Mouse (Mus musculus) heart, adult 2 months (tissue): ENCODE data around the gene Ttc38. TPM values are rescaled to one million over a fixed set of nuclear protein-coding genes. Genes with fewer than 3 reads are reported as not detected.

Experiments
- DNase-seq, 2 experiments: peaks; one replicate each; pipeline ENCODE4 v3.0.0; 2021
- H3K27ac ChIP-seq: fragments of 200-600 bp; 2 replicates; pipeline ENCODE4 v1.8.1; 2022
- H3K27me3 ChIP-seq: fragments of 200-500 bp; 2 replicates; pipeline ENCODE4 v1.6.1; 2012; ENCODE audit warnings: mild to moderate bottlenecking, low read length, inconsistent platforms, mixed read lengths; ENCODE audit not compliant: control insufficient read depth, insufficient read depth
- H3K36me3 ChIP-seq: fragments of 200-500 bp; 2 replicates; pipeline ENCODE4 v1.6.1; 2012; ENCODE audit warnings: low read length, inconsistent platforms; ENCODE audit not compliant: control insufficient read depth, insufficient read depth
- H3K4me1 ChIP-seq: fragments of 200-500 bp; 2 replicates; pipeline ENCODE4 v1.6.1; 2011; ENCODE audit warnings: low read length; ENCODE audit not compliant: control insufficient read depth, insufficient read depth
- H3K4me3 ChIP-seq: fragments of 200-600 bp; 2 replicates; pipeline ENCODE4 v1.8.1; 2022
- H3K79me2 ChIP-seq: fragments of 200-500 bp; replicated peaks from 2 replicates; pipeline ENCODE4 v1.6.1; 2012; ENCODE audit warnings: mild to moderate bottlenecking, inconsistent platforms, low read length, moderate library complexity, mixed read lengths; ENCODE audit not compliant: control insufficient read depth, insufficient read depth
- H3K9ac ChIP-seq: fragments of 200-500 bp; 2 replicates; pipeline ENCODE4 v1.6.1; 2012; ENCODE audit warnings: low read depth, mild to moderate bottlenecking, control low read depth, inconsistent platforms, low read length, mixed read lengths
- CTCF ChIP-seq: fragments of 200-600 bp; IDR thresholded peaks from 2 replicates; pipeline ENCODE4 v1.8.1; 2022; ENCODE audit warnings: antibody characterized with exemption, mild to moderate bottlenecking, moderate library complexity
- EP300 ChIP-seq: fragments of 200-500 bp; IDR thresholded peaks from 2 replicates; pipeline ENCODE4 v1.6.1; 2011; ENCODE audit warnings: low read depth, low read length, control low read depth; ENCODE audit not compliant: insufficient read depth
- POLR2A ChIP-seq: fragments of 200-500 bp; IDR thresholded peaks from 2 replicates; pipeline ENCODE4 v1.6.1; 2011; ENCODE audit warnings: mild to moderate bottlenecking, low read depth, low read length, control low read depth; ENCODE audit not compliant: insufficient read depth
- WGBS: fragments of 180-500 bp; shearing (Covaris S2); methylation state at CpG from one replicate; pipeline ENCODE4 v1.1.7; 2018; 5-methylcytosine and 5-hydroxymethylcytosine counted together
- intact Hi-C: fragments of 180-260 bp; cut with DNase I; formaldehyde crosslinking; loops from one replicate; pipeline ENCODE4 v1.15.1; 2025
- long read RNA-seq: library from polyadenylated mRNA; stranded (forward); transcript quantifications from one replicate; pipeline ENCODE4 v2.0.0, GENCODE M21; 2021
- polyA plus RNA-seq: library from polyadenylated mRNA; depleted of rRNA; stranded (reverse); fragments of >200 nt; gene quantifications from 2 replicates; pipeline ENCODE4 v1.2.3, GENCODE M21; 2012; rRNA removed
- total RNA-seq, 2 experiments: library from RNA; stranded (reverse); gene quantifications; 2 replicates each; pipeline ENCODE4 v1.2.3; 2021

Ttc38 gene
- total RNA-seq (10 to 100 TPM; 15.3 to 21.1 TPM), polyA plus RNA-seq (6.8 and 10.6 TPM in 2 replicates)
- long read RNA-seq, transcript Ttc38-203 (14 exons, 3,749 nt) = major isoform, 5 of 8 reads
- long read RNA-seq, partial matches to known transcripts = 3 of 8 reads
- long read RNA-seq, other reads (novel, unspliced or antisense) = 0 of 8 reads

DNA sequence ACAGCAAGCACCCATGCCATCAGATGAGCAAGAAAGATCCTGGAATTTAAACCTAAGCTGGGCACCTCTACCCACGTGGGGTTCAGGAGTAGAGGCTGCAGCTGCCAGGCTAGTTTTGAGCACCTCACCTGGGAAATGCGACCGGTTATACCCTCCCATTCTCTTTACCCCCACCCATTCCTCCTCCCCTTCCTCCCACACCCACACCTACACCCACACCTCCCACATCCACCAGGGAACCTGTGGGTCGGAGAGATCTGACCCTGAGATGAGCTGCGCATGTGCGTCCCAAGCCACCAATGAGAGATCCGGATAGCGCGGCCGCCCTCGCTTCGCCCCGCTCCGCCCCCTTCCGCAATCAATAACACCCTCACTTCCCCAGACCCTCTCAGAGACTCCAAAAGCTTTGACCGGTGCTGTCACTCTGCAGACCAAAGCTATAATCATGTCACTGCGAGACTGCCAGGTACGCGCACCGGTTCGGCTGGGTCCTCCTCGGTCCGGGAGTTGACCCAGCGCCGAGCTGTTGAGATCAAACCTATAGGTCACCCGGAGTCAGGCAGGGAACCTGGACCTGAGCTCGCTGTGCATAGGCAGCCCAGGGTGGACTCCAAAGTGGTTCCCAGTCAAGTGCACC lies at the start of gene Ttc38:
Ttc38 (plus strand) TSS at position 353 of the 637 bp plus-strand sequence.
- peak; percentile 87 to 91 for DNase-seq
- TF ChIP-seq EP300 = peak; percentile 63; the same call in 1 of the 2 replicates
- TF ChIP-seq POLR2A = peak; percentile 87; the same call in 1 of the 2 replicates
- TF ChIP-seq CTCF = no peak
- Histone ChIP-seq H3K27me3 (no peaks in the 10 kb centered on the region), H3K9ac (peak within 1 kb of the TSS; percentile 77), H3K4me3 (peak within 1 kb of the TSS; percentile 78), H3K36me3 (no peaks in the 10 kb centered on the region), H3K79me2 (no peaks in the 10 kb centered on the region), H3K4me1 (peaks cover 1% of the 10 kb centered on the region; the same call in 1 of the 2 replicates), H3K27ac (peak within 1 kb of the TSS; percentile 91)
- intact Hi-C loops = loop anchor here (1.0 to 2.0 kb wide), 2 partner anchors 21 to 27 kb away; partner anchors contain the start of genes Cdpf1 and Gtse1
- under 1% methylated on average over 27 of the region's 27 CpGs for WGBS

DNA sequence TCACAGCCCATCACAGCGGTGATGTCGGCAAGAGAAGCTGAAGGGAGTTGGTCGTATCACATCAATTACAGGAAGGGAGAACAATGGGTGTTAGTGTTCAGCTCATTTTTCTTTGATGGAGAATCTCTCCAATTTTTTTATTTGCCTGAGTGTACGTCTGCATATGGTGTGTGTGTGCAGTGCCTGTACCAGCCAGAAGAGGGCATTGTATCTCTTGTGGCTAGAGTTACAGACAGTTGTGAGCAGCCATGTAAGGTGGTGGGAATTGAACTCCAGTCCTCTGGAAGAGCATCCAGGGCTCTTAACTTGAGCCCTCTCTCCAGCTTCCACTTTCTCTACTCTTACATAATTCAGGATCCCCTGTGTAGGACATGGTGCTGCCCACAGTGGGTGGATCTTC lies 49.0 kb upstream of the Ttc38 start:
- no peak for DNase-seq
- Histone ChIP-seq H3K4me1 (no peaks in the 10 kb centered on the region), H3K79me2 (no peaks in the 10 kb centered on the region), H3K9ac (no peak overlapping the region), H3K27me3 (no peaks in the 10 kb centered on the region), H3K27ac (no peak overlapping the region), H3K36me3 (no peaks in the 10 kb centered on the region; the same call in 1 of the 2 replicates), H3K4me3 (no peak overlapping the region)
- 59% methylated on average over 4 of the region's 4 CpGs for WGBS
- intact Hi-C loops = no loop called here
- no peak for TF ChIP-seq POLR2A
- TF ChIP-seq CTCF = peak; percentile 44

- WGBS = 83% methylated on average over 3 of the region's 3 CpGs
- H3K36me3 ChIP-seq = no peaks in the 10 kb centered on the region; the same call in 1 of the 2 replicates
- H3K4me3 ChIP-seq = no peak overlapping the region
- TF ChIP-seq CTCF (no peak), POLR2A (no peak), EP300 (no peak)
- DNase-seq = no peak
- intact Hi-C loops = no loop called here
- H3K79me2 ChIP-seq = no peaks in the 10 kb centered on the region
- peaks cover 2% of the 10 kb centered on the region; the same call in 1 of the 2 replicates for H3K4me1 ChIP-seq
- no peak overlapping the region for H3K9ac ChIP-seq
- H3K27me3 ChIP-seq = no peaks in the 10 kb centered on the region
- H3K27ac ChIP-seq = no peak overlapping the region
Measured at GRCm38 (mm10) chr15:85784341-85784740, 47.8 kb upstream of the Ttc38 start.

- Histone ChIP-seq H3K4me1 (peaks cover 2% of the 10 kb centered on the region; the same call in 1 of the 2 replicates), H3K9ac (no peak overlapping the region), H3K27ac (no peak overlapping the region), H3K79me2 (no peaks in the 10 kb centered on the region), H3K36me3 (peaks cover 4% of the 10 kb centered on the region; the same call in 1 of the 2 replicates), H3K4me3 (no peak overlapping the region), H3K27me3 (no peaks in the 10 kb centered on the region)
- DNase-seq = no peak
- intact Hi-C loops = no loop called here
- no peak for TF ChIP-seq POLR2A
- TF ChIP-seq CTCF = no peak
- TF ChIP-seq EP300 = no peak
- WGBS = 49% methylated on average over 5 of the region's 5 CpGs
Measured at GRCm38 (mm10) chr15:85786711-85787110, 45.4 kb upstream of the Ttc38 start.

DNA sequence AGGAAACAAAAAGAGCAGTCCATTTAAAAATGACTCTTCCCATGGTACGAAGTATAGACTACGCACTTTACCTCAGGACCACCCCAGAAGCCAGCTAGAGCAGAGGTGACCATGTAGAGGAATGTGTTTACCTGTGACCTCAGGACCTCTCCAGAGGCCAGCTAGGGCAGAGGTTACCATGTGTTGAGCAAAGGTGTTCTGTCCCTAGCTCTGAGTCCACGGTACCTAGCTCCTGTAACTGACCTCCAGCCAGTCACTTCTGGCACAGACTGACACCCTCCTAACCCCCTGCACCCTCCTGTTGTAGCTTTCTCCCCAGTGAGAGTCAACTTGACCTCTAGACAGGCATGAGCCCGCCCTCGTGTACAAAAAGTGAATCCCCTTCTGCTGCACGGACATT lies 44.6 kb upstream of the Ttc38 start:
- Histone ChIP-seq H3K9ac (no peak overlapping the region), H3K36me3 (peaks cover 10% of the 10 kb centered on the region), H3K4me3 (no peak overlapping the region), H3K79me2 (no peaks in the 10 kb centered on the region), H3K27ac (no peak overlapping the region), H3K4me1 (peaks cover 2% of the 10 kb centered on the region; the same call in 1 of the 2 replicates), H3K27me3 (no peaks in the 10 kb centered on the region)
- no peak for TF ChIP-seq CTCF
- no peak for TF ChIP-seq EP300
- no peak for TF ChIP-seq POLR2A
- DNase-seq = no peak
- intact Hi-C loops = no loop called here
- WGBS = 83% methylated on average over 6 of the region's 6 CpGs

DNA sequence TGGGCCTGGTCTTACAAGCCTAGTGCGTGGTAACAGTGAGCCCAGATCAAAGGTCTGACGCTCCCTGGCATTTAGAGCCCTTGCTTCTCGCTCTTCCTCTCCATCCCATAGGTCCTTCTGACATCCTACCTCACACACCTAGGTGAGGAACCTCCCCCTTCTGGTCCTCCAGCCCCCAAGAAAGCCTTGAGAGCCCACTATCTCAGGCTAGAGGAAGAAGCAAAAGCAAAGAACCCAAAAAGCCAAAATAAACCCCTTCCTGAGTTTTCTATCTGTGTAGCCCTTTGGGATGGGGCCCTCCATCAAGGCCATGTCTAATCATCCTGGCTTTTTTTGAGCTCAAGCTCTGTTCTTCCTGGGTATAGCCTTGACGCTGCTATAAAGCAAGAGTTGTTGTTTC lies 44.1 kb upstream of the Ttc38 start:
- peaks cover 11% of the 10 kb centered on the region for H3K36me3 ChIP-seq
- peaks cover 2% of the 10 kb centered on the region; the same call in 1 of the 2 replicates for H3K4me1 ChIP-seq
- TF ChIP-seq CTCF = no peak
- no peak for TF ChIP-seq EP300
- TF ChIP-seq POLR2A = no peak
- DNase-seq = no peak
- WGBS = 85% methylated on average over 4 of the region's 4 CpGs
- H3K27ac ChIP-seq = no peak overlapping the region
- no peaks in the 10 kb centered on the region for H3K27me3 ChIP-seq
- H3K4me3 ChIP-seq = no peak overlapping the region
- H3K79me2 ChIP-seq = no peaks in the 10 kb centered on the region
- intact Hi-C loops = no loop called here
- no peak overlapping the region for H3K9ac ChIP-seq
